Mouse (Mus musculus): ENCODE results near the gene Pir. TPM values are rescaled to one million over a fixed set of nuclear protein-coding genes. Genes with fewer than 3 reads are reported as not detected.

Pir gene
- polyA plus RNA-seq, 1 experiment from 2014 or later: 6.2 TPM

- Histone ChIP-seq H3K27me3 (no peaks in the 10 kb centered on the region), H3K4me3 (no peak overlapping the region), H3K9ac (no peak overlapping the region), H3K4me1 (replicated peaks) (no peaks in the 10 kb centered on the region), H3K27ac (no peak overlapping the region), H3K36me3 (no peaks in the 10 kb centered on the region), H3K4me2 (no peak overlapping the region), H3K9me3 (replicated peaks) (no peaks in the 10 kb centered on the region)
- no peak for ATAC-seq (replicated peaks; ENCODE audit: insufficient number of reproducible peaks, insufficient read depth, low FRiP score, low read depth)
Observed at GRCm38 (mm10) chrX:164405080-164405649, 136.0 kb downstream of the Pir start.

GRCm38 (mm10) chrX:164406133-164407022 is 137.2 kb downstream of the Pir start:
- Histone ChIP-seq H3K4me3 (no peak overlapping the region), H3K36me3 (no peaks in the 10 kb centered on the region), H3K4me1 (replicated peaks) (no peaks in the 10 kb centered on the region), H3K27me3 (no peaks in the 10 kb centered on the region), H3K27ac (no peak overlapping the region), H3K9ac (no peak overlapping the region), H3K9me3 (replicated peaks) (no peaks in the 10 kb centered on the region), H3K4me2 (no peak overlapping the region)
- no peak for ATAC-seq (replicated peaks; ENCODE audit: insufficient number of reproducible peaks, insufficient read depth, low FRiP score, low read depth)
- 63% methylated on average over 9 of the region's 9 CpGs for WGBS

- H3K9ac ChIP-seq: no peak overlapping the region
- no peaks in the 10 kb centered on the region for H3K27me3 ChIP-seq
- no peaks in the 10 kb centered on the region for H3K36me3 ChIP-seq
- no peak overlapping the region for H3K4me2 ChIP-seq
- H3K4me3 ChIP-seq: no peak overlapping the region
- no peaks in the 10 kb centered on the region for H3K4me1 ChIP-seq (replicated peaks)
- no peaks in the 10 kb centered on the region for H3K9me3 ChIP-seq (replicated peaks)
- WGBS: 51% methylated on average over 3 of the region's 3 CpGs
- no peak for ATAC-seq (replicated peaks; ENCODE audit: insufficient number of reproducible peaks, insufficient read depth, low FRiP score, low read depth)
- no peak overlapping the region for H3K27ac ChIP-seq
Observed at GRCm38 (mm10) chrX:164408301-164408927, 139.2 kb downstream of the Pir start.

GRCm38 (mm10) chrX:164410562-164410961 is 141.4 kb downstream of the Pir start:
- no peak for ATAC-seq (replicated peaks; ENCODE audit: insufficient number of reproducible peaks, insufficient read depth, low FRiP score, low read depth)

GRCm38 (mm10) chrX:164416803-164417202 is 147.6 kb downstream of the Pir start:
- Histone ChIP-seq H3K27me3 (no peaks in the 10 kb centered on the region), H3K4me1 (replicated peaks) (peaks cover 7% of the 10 kb centered on the region), H3K4me2 (no peak overlapping the region), H3K36me3 (no peaks in the 10 kb centered on the region), H3K4me3 (no peak overlapping the region), H3K27ac (no peak overlapping the region), H3K9me3 (replicated peaks) (no peaks in the 10 kb centered on the region), H3K9ac (no peak overlapping the region)
- 66% methylated on average over 2 of the region's 2 CpGs for WGBS
- no peak for ATAC-seq (replicated peaks; ENCODE audit: insufficient number of reproducible peaks, insufficient read depth, low FRiP score, low read depth)

More at GRCm38 (mm10) chrX:164410562-164410961, 141.4 kb downstream of the Pir start:
- Histone ChIP-seq H3K27ac (no peak overlapping the region), H3K27me3 (no peaks in the 10 kb centered on the region), H3K4me2 (no peak overlapping the region), H3K9ac (no peak overlapping the region), H3K9me3 (replicated peaks) (no peaks in the 10 kb centered on the region), H3K4me3 (no peak overlapping the region), H3K4me1 (replicated peaks) (no peaks in the 10 kb centered on the region), H3K36me3 (no peaks in the 10 kb centered on the region)
- WGBS: 68% methylated on average over 1 of the region's 1 CpGs

GRCm38 (mm10) chrX:164418008-164418407 is 148.8 kb downstream of the Pir start:
- Histone ChIP-seq H3K36me3 (peaks cover 3% of the 10 kb centered on the region), H3K4me1 (replicated peaks) (peaks cover 7% of the 10 kb centered on the region), H3K27me3 (no peaks in the 10 kb centered on the region), H3K4me3 (no peak overlapping the region), H3K27ac (no peak overlapping the region), H3K4me2 (no peak overlapping the region), H3K9ac (no peak overlapping the region), H3K9me3 (replicated peaks) (no peaks in the 10 kb centered on the region)
- no peak for ATAC-seq (replicated peaks; ENCODE audit: insufficient number of reproducible peaks, insufficient read depth, low FRiP score, low read depth)

- H3K27me3 ChIP-seq: no peaks in the 10 kb centered on the region
- peak within 1 kb of the TSS; percentile 78 for H3K27ac ChIP-seq
- peak; percentile 99 for ATAC-seq (replicated peaks; ENCODE audit: insufficient number of reproducible peaks, insufficient read depth, low FRiP score, low read depth)
- H3K9me3 ChIP-seq (replicated peaks): no peaks in the 10 kb centered on the region
- 18% methylated on average over 40 of the region's 40 CpGs for WGBS
- peaks cover 10% of the 10 kb centered on the region for H3K36me3 ChIP-seq
- H3K4me2 ChIP-seq: peak within 1 kb of the TSS; percentile 57
- peaks cover 7% of the 10 kb centered on the region for H3K4me1 ChIP-seq (replicated peaks)
- peak within 1 kb of the TSS; percentile 65 for H3K9ac ChIP-seq
- peak within 1 kb of the TSS; percentile 64 for H3K4me3 ChIP-seq
Observed at GRCm38 (mm10) chrX:164419471-164419939, 150.3 kb downstream of the Pir start, which contains the start of gene Piga. TSS of gene Piga (plus strand) at chrX:164419787.

- WGBS: 15% methylated on average over 13 of the region's 13 CpGs
Observed at GRCm38 (mm10) chrX:164419955-164420354, 150.8 kb downstream of the Pir start.

GRCm38 (mm10) chrX:164420518-164420917 is 151.3 kb downstream of the Pir start:
- H3K36me3 ChIP-seq: peaks cover 10% of the 10 kb centered on the region
- WGBS: 32% methylated on average over 3 of the region's 3 CpGs
- peak overlapping the region; percentile 57 for H3K4me2 ChIP-seq
- no peaks in the 10 kb centered on the region for H3K27me3 ChIP-seq
- no peak for ATAC-seq (replicated peaks; ENCODE audit: insufficient number of reproducible peaks, insufficient read depth, low FRiP score, low read depth)
- H3K27ac ChIP-seq: no peak overlapping the region
- H3K4me1 ChIP-seq (replicated peaks): peaks cover 7% of the 10 kb centered on the region
- peak overlapping the region; percentile 65 for H3K9ac ChIP-seq
- peak overlapping the region; percentile 64 for H3K4me3 ChIP-seq
- H3K9me3 ChIP-seq (replicated peaks): no peaks in the 10 kb centered on the region

More at GRCm38 (mm10) chrX:164419955-164420354, 150.8 kb downstream of the Pir start:
- Histone ChIP-seq H3K4me3 (peak overlapping the region; percentile 64), H3K4me1 (replicated peaks) (peaks cover 7% of the 10 kb centered on the region), H3K27ac (peak overlapping the region; percentile 78), H3K9me3 (replicated peaks) (no peaks in the 10 kb centered on the region), H3K4me2 (peak overlapping the region; percentile 57), H3K27me3 (no peaks in the 10 kb centered on the region), H3K9ac (peak overlapping the region; percentile 65), H3K36me3 (peaks cover 10% of the 10 kb centered on the region)
- 0 out of 2 replicates have a peak, but pooled peaks have one; percentile 1 for ATAC-seq (replicated peaks; ENCODE audit: insufficient number of reproducible peaks, insufficient read depth, low FRiP score, low read depth)
